Mouse (Mus musculus) heart, embryonic 12.5 days (tissue): ENCODE measurements around the gene Nrp1. TPM values are rescaled to one million over a fixed set of nuclear protein-coding genes. Genes with fewer than 3 reads are reported as not detected.

Experiments used
- ATAC-seq: fragments of 200-750 bp; cut with Nextera tagmentation; 2 replicates; pipeline ENCODE4 v1.8.0; 2017; ENCODE audit warnings: moderate TSS enrichment, moderate library complexity; ENCODE audit not compliant: insufficient number of reproducible peaks, low FRiP score
- H3K27ac ChIP-seq: fragments of 300-500 bp; sonication (generic); 2 replicates; pipeline ENCODE4 v1.5.1; 2016; ENCODE audit warnings: mild to moderate bottlenecking, moderate library complexity; ENCODE audit not compliant: poor library complexity, severe bottlenecking
- H3K27me3 ChIP-seq: fragments of 300-500 bp; sonication (generic); replicated peaks from 2 replicates; pipeline ENCODE4 v1.6.1; 2016; ENCODE audit warnings: mild to moderate bottlenecking, moderate library complexity
- H3K36me3 ChIP-seq: fragments of 300-500 bp; sonication (generic); 2 replicates; pipeline ENCODE4 v1.6.1; 2016; ENCODE audit warnings: mild to moderate bottlenecking, moderate library complexity
- H3K4me1 ChIP-seq: fragments of 300-500 bp; sonication (generic); replicated peaks from 2 replicates; pipeline ENCODE4 v1.6.1; 2016; ENCODE audit warnings: mild to moderate bottlenecking
- H3K4me2 ChIP-seq: fragments of 300-500 bp; sonication (generic); 2 replicates; pipeline ENCODE4 v1.6.1; 2016; ENCODE audit warnings: mild to moderate bottlenecking, moderate library complexity
- H3K4me3 ChIP-seq: fragments of 300-500 bp; sonication (generic); 2 replicates; pipeline ENCODE4 v1.5.1; 2016; ENCODE audit warnings: mild to moderate bottlenecking
- H3K9ac ChIP-seq: fragments of 300-500 bp; sonication (generic); 2 replicates; pipeline ENCODE4 v1.6.1; 2016; ENCODE audit warnings: mild to moderate bottlenecking, moderate library complexity
- H3K9me3 ChIP-seq: fragments of 300-500 bp; sonication (generic); replicated peaks from 2 replicates; pipeline ENCODE4 v1.6.1; 2016; ENCODE audit warnings: mild to moderate bottlenecking, moderate library complexity
- WGBS: fragments of 180-500 bp; shearing (Covaris S2); methylation state at CpG from one replicate; pipeline ENCODE4 v1.1.7; 2016; 5-methylcytosine and 5-hydroxymethylcytosine counted together
- polyA plus RNA-seq: library from polyadenylated mRNA; unstranded; fragments of >200 nt; fragmentation: Nextera tagmentation; extraction: Ambion mirVana; gene quantifications from 2 replicates; pipeline ENCODE4 v1.2.1, GENCODE M21; 2016

Nrp1 gene
- polyA plus RNA-seq, 1 experiment from 2014 or later: 135 TPM

DNA sequence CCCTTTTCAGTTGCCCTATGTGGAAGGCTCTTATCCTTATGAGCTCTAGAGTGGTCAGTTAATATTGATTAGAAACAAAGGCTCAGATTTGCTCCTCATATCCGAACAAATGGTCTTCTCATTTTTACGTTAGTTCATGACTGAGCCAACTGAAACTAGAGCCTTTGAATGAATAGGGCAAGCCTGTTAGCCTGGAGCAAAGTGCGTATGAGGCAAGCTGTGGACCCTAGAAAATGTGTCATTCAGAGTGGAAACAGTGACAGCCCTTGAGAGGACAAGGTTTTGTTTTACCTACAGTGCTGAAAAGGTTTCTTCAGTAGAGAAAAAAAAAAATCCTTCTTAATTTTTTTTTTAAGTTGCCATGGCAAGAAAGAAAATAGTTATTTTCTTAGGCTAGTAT is 124.9 kb downstream of the Nrp1 start:
- Histone ChIP-seq H3K27me3 (no peaks in the 10 kb centered on the region), H3K4me3 (no peak overlapping the region), H3K9me3 (no peaks in the 10 kb centered on the region), H3K9ac (no peak overlapping the region), H3K4me1 (peaks cover 26% of the 10 kb centered on the region), H3K4me2 (no peak overlapping the region), H3K27ac (no peak overlapping the region), H3K36me3 (peaks cover 61% of the 10 kb centered on the region)
- no peak for ATAC-seq
- WGBS: 76% methylated on average over 3 of the region's 3 CpGs

- H3K4me1 ChIP-seq: peaks cover 37% of the 10 kb centered on the region
- no peaks in the 10 kb centered on the region for H3K9me3 ChIP-seq
- no peaks in the 10 kb centered on the region for H3K27me3 ChIP-seq
- 82% methylated on average over 1 of the region's 1 CpGs for WGBS
- no peak overlapping the region for H3K4me2 ChIP-seq
- H3K9ac ChIP-seq: no peak overlapping the region
- H3K36me3 ChIP-seq: peaks cover 63% of the 10 kb centered on the region
- ATAC-seq: no peak
- H3K4me3 ChIP-seq: no peak overlapping the region
- peak overlapping the region; percentile 52; the same call in 1 of the 2 replicates for H3K27ac ChIP-seq
Measured at GRCm38 (mm10) chr8:128484720-128485124, 126.3 kb downstream of the Nrp1 start.

GRCm38 (mm10) chr8:128486043-128486442 is 127.6 kb downstream of the Nrp1 start:
- 62% methylated on average over 2 of the region's 2 CpGs for WGBS
- no peaks in the 10 kb centered on the region for H3K27me3 ChIP-seq
- no peak overlapping the region for H3K4me3 ChIP-seq
- no peak overlapping the region for H3K27ac ChIP-seq
- H3K9me3 ChIP-seq: no peaks in the 10 kb centered on the region
- peaks cover 37% of the 10 kb centered on the region for H3K4me1 ChIP-seq
- H3K4me2 ChIP-seq: no peak overlapping the region
- no peak for ATAC-seq
- no peak overlapping the region for H3K9ac ChIP-seq
- peaks cover 66% of the 10 kb centered on the region for H3K36me3 ChIP-seq

DNA sequence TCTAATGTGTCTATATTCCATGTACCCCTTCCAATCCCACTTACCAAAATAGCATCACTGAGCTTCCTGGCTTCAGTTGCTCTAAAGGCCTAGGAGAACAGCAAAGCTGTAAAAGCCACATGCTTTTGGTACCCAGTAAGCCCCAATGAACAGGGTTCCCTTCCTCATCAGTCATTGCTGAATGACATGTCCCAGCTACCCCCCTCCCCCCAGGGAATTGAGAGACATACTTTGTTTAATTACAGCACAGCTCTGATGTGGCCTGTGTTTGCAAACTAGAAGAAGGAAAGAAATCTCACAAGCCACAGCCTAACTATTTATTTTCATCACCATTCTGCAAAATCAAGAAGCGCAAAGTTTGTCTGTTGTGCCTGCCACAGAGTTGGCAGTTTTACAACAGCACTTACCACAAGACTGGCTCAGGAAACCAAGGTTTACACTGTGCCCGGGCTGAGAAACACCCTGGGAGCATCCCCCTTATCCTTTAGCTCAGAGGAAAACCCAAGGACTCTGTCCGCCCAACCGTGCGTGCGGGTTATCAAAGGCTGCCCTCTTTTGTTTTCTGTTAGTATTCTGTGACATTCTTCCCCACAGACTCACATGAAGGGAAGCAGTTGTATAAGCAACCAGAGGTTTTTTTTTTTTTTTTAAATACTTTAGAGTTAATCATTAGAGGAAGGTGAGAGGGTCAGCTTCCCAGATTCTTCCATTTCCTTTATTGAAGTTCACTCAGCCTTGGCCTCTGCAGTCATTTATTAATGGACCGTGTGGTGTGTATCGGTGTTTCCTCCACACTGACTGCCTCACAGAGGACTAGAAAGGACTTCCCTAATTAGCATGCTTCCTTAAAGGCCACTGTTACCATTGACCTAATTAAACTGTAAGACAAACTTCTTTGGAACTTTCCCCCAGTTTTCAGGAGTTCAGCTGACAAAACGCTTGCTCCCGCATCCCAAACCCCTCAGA is 129.8 kb downstream of the Nrp1 start:
- peaks cover 59% of the 10 kb centered on the region for H3K36me3 ChIP-seq
- H3K4me2 ChIP-seq: no peak overlapping the region
- peaks cover 37% of the 10 kb centered on the region for H3K4me1 ChIP-seq
- no peak overlapping the region for H3K9ac ChIP-seq
- no peaks in the 10 kb centered on the region for H3K9me3 ChIP-seq
- ATAC-seq: peak; percentile 64
- no peaks in the 10 kb centered on the region for H3K27me3 ChIP-seq
- 54% methylated on average over 10 of the region's 10 CpGs for WGBS
- peak overlapping the region; percentile 45 for H3K27ac ChIP-seq
- no peak overlapping the region for H3K4me3 ChIP-seq

DNA sequence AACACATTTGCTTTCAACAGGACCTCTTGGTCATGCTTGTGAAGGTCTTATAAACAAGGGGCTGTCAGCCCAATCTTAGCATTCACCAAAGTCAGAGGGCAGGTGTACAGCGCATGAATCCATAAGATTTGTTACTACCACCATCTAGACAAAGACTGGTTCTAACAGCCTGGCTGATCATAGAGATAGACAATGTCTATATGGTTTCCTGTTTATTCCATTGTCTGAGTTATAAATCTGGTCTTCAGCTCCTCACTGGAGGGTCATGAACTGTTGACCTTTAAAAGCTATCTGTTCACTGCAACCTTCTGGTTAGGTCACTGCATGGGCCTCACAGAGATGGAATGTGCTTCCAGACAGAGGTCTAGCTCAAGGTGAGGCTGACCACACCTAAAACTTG is 130.9 kb downstream of the Nrp1 start:
- no peaks in the 10 kb centered on the region for H3K9me3 ChIP-seq
- H3K4me1 ChIP-seq: peaks cover 33% of the 10 kb centered on the region
- no peaks in the 10 kb centered on the region for H3K27me3 ChIP-seq
- H3K27ac ChIP-seq: no peak overlapping the region
- ATAC-seq: no peak
- H3K4me3 ChIP-seq: no peak overlapping the region
- peaks cover 65% of the 10 kb centered on the region for H3K36me3 ChIP-seq
- no peak overlapping the region for H3K4me2 ChIP-seq
- 93% methylated on average over 1 of the region's 1 CpGs for WGBS
- no peak overlapping the region for H3K9ac ChIP-seq

DNA sequence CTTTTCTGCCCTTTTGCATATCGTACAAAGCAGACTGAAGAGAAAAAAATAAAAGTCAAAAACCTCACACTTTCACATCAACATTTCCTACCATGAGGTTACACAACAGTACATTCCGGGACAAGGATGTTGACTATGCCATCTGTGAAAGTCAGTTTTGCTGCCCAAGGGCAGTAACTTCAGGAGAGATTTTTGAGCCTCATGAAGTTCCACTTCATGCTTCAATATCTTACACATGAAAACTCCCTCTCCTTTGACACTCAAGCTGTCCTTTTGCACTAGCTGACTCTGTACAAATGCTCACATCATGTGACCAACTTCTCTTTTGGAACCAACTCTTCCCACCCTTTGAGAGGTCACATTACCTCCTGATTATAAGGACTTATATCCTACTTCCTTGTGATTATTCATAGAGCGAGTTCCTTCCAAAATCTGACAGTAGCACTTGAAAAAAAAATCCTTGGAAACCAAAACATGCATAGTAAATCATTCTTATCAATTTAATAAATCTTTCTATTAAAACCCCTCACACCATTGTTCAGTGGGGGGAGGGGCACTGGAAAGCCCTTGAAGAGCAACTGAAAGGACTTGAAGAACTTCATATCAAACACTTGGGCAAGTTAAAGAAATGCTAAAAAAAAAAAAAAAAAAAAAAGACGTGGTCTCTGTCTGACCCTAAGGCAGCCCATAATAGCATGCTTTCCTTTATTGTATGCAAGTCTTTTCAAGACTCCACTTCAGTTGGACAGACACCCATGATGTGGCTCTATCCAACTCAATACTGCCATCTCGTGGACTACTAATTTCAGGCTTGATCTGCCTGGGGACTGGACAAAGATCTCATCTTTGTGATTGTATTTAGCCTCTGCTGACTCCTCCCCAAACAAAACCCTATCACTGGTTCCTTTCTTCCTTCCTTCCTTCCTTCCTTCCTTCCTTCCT is 133.0 kb downstream of the Nrp1 start:
- H3K9me3 ChIP-seq: no peaks in the 10 kb centered on the region
- no peak overlapping the region for H3K27ac ChIP-seq
- no peak overlapping the region for H3K4me3 ChIP-seq
- peaks cover 67% of the 10 kb centered on the region for H3K36me3 ChIP-seq
- H3K9ac ChIP-seq: no peak overlapping the region
- no peaks in the 10 kb centered on the region for H3K27me3 ChIP-seq
- ATAC-seq: peak; percentile 37; the same call in 1 of the 2 replicates
- H3K4me1 ChIP-seq: peaks cover 23% of the 10 kb centered on the region
- WGBS: 49% methylated on average over 5 of the region's 5 CpGs
- H3K4me2 ChIP-seq: no peak overlapping the region

- H3K9ac ChIP-seq: no peak overlapping the region; the same call in 1 of the 2 replicates
- H3K4me3 ChIP-seq: no peak overlapping the region
- no peak overlapping the region for H3K4me2 ChIP-seq
- WGBS: 93% methylated on average over 3 of the region's 3 CpGs
- peaks cover 9% of the 10 kb centered on the region for H3K4me1 ChIP-seq
- no peaks in the 10 kb centered on the region for H3K27me3 ChIP-seq
- H3K36me3 ChIP-seq: peaks cover 71% of the 10 kb centered on the region
- ATAC-seq: no peak
- H3K27ac ChIP-seq: no peak overlapping the region
- H3K9me3 ChIP-seq: no peaks in the 10 kb centered on the region
Measured at GRCm38 (mm10) chr8:128493801-128494200, 135.4 kb downstream of the Nrp1 start.

DNA sequence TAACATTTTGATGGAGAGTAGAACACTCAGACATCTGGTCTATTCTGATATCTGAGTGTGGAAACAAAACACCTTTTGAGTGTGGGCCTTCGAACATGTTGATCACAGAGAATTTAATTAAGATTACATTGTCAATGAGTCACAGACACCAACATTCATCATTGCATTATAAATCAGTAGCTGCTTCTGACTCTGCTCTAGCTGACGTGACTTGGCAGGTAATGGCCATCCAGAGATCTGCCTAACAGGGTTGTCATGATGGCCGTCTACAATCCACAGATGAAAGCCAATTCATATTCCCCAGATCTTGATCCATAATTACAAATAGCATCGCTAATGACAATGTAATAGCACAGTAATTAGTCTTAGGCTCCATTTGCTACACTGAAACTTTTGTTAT is 140.4 kb downstream of the Nrp1 start:
- H3K4me1 ChIP-seq: no peaks in the 10 kb centered on the region
- no peak overlapping the region for H3K4me3 ChIP-seq
- no peaks in the 10 kb centered on the region for H3K27me3 ChIP-seq
- H3K9ac ChIP-seq: no peak overlapping the region
- 80% methylated on average over 4 of the region's 4 CpGs for WGBS
- H3K9me3 ChIP-seq: no peaks in the 10 kb centered on the region
- peaks cover 79% of the 10 kb centered on the region for H3K36me3 ChIP-seq
- no peak for ATAC-seq
- H3K27ac ChIP-seq: no peak overlapping the region
- no peak overlapping the region for H3K4me2 ChIP-seq

- Histone ChIP-seq H3K4me2 (no peak overlapping the region), H3K36me3 (peaks cover 44% of the 10 kb centered on the region), H3K9ac (no peak overlapping the region), H3K27me3 (no peaks in the 10 kb centered on the region), H3K4me1 (peaks cover 7% of the 10 kb centered on the region; the same call in 1 of the 2 replicates), H3K27ac (no peak overlapping the region), H3K4me3 (no peak overlapping the region), H3K9me3 (no peaks in the 10 kb centered on the region)
- no peak for ATAC-seq
- 75% methylated on average over 5 of the region's 5 CpGs for whole genome bisulfite sequencing
Measured at GRCm38 (mm10) chr8:128504136-128504829, 145.9 kb downstream of the Nrp1 start.

DNA sequence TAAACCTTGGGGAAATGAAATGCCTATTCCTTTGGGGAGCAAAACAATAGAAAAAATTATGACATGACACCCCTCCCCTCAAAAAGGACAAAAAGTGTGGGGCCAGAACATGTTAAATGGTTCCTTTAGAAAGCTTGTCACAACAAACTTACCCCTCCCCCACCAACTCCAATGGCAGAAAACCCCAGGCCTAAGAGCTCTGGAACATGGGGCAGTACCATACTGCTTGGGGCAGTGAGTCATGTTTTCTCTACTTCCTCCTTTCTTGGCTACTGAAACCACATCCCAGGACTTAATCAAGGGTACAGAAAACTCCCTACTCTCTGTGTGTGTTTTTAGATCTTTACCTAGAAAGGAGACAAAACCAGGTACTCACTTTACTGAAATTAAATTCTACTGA is 147.5 kb downstream of the Nrp1 start:
- Histone ChIP-seq H3K27me3 (no peaks in the 10 kb centered on the region), H3K9me3 (no peaks in the 10 kb centered on the region), H3K4me1 (peaks cover 7% of the 10 kb centered on the region; the same call in 1 of the 2 replicates), H3K9ac (no peak overlapping the region), H3K36me3 (peaks cover 35% of the 10 kb centered on the region), H3K4me3 (no peak overlapping the region), H3K4me2 (no peak overlapping the region), H3K27ac (no peak overlapping the region)
- ATAC-seq: no peak
